9 mouse cellular contexts compared by ENCODE assay signal in genomic region chr2:164744987-164745386, GRCm38 (mm10). TPM values are rescaled to one million over a fixed set of nuclear protein-coding genes. Genes with fewer than 3 reads are reported as not detected.
DNase-seq lines count a peak whose midpoint lies in the region; ATAC-seq and TF ChIP-seq lines count a peak whose summit lies in the region.
"Had no signal": no experiment of that assay in that cellular context is flagged by ENCODE, and none has a peak within 500 bp of the region (broad histone marks: within the 10 kb centered on the region; RNA-seq: fewer than 3 reads in every experiment).

No protein-coding gene starts in this region.

- peak overlapping the region; percentile 99 for H3K4me3 ChIP-seq in lung, adult 2 months (replicated peaks; ENCODE audit: extremely low read depth, low read depth, low read length)
- H3K4me3 ChIP-seq in embryonic facial prominence, embryonic 15.5 days (replicated peaks) = peak overlapping the region; percentile 95
- H3K4me3 ChIP-seq in limb, embryonic 10.5 days = peak overlapping the region; percentile 96
- H3K4me3 ChIP-seq in neural tube, embryonic 13.5 days = peak overlapping the region; percentile 72

- H3K4me1 ChIP-seq in lung, adult 2 months (ENCODE audit: control insufficient read depth, insufficient read depth, low read length) = peaks cover 5% of the 10 kb centered on the region
- peaks cover 21% of the 10 kb centered on the region for H3K4me1 ChIP-seq in embryonic facial prominence, embryonic 15.5 days
- H3K4me1 ChIP-seq in limb, embryonic 10.5 days = peaks cover 22% of the 10 kb centered on the region
- H3K4me1 ChIP-seq in neural tube, embryonic 13.5 days (replicated peaks) = peaks cover 33% of the 10 kb centered on the region

- ATAC-seq in embryonic facial prominence, embryonic 15.5 days (ENCODE audit: insufficient number of reproducible peaks, low FRiP score, low TSS enrichment, low read depth) = no peak
- ATAC-seq in neural tube, embryonic 13.5 days (ENCODE audit: low read depth) = no peak
- no peak for ATAC-seq in cerebellum, adult (ENCODE audit: insufficient number of reproducible peaks, low FRiP score, low TSS enrichment)

- peak overlapping the region; percentile 78 for H3K4me2 ChIP-seq in embryonic facial prominence, embryonic 15.5 days (replicated peaks)
- H3K4me2 ChIP-seq in neural tube, embryonic 13.5 days = peak overlapping the region; percentile 73

- peak overlapping the region; percentile 88; the same call in 1 of the 2 replicates for H3K9ac ChIP-seq in embryonic facial prominence, embryonic 15.5 days
- peak overlapping the region; percentile 89 for H3K9ac ChIP-seq in neural tube, embryonic 13.5 days

- WGBS in lung, adult 2 months = 58% methylated on average over 13 of the region's 13 CpGs
- WGBS in embryonic facial prominence, embryonic 15.5 days = 71% methylated on average over 13 of the region's 13 CpGs
- 74% methylated on average over 13 of the region's 13 CpGs for WGBS in limb, embryonic 10.5 days
- 75% methylated on average over 13 of the region's 13 CpGs for WGBS in neural tube, embryonic 13.5 days

- no peak for TF ChIP-seq CTCF in lung, adult 2 months (IDR thresholded peaks at IDR 0.05; ENCODE audit: insufficient read depth, low read length)

- no peaks in the 10 kb centered on the region for H3K27me3 ChIP-seq in embryonic facial prominence, embryonic 15.5 days
- no peaks in the 10 kb centered on the region for H3K27me3 ChIP-seq in limb, embryonic 10.5 days (ENCODE audit: low read depth, poor library complexity, severe bottlenecking)
- no peaks in the 10 kb centered on the region; the same call in 1 of the 2 replicates for H3K27me3 ChIP-seq in neural tube, embryonic 13.5 days

- no peaks in the 10 kb centered on the region for H3K9me3 ChIP-seq in embryonic facial prominence, embryonic 15.5 days (replicated peaks)
- no peaks in the 10 kb centered on the region for H3K9me3 ChIP-seq in limb, embryonic 10.5 days (replicated peaks)
- H3K9me3 ChIP-seq in neural tube, embryonic 13.5 days = no peaks in the 10 kb centered on the region

- no peak overlapping the region for H3K27ac ChIP-seq in embryonic facial prominence, embryonic 15.5 days (replicated peaks)
- no peak overlapping the region for H3K27ac ChIP-seq in limb, embryonic 10.5 days
- H3K27ac ChIP-seq in neural tube, embryonic 13.5 days (replicated peaks) = no peak overlapping the region

- H3K36me3 ChIP-seq in embryonic facial prominence, embryonic 15.5 days = peaks cover 22% of the 10 kb centered on the region
- peaks cover 27% of the 10 kb centered on the region for H3K36me3 ChIP-seq in limb, embryonic 10.5 days
- H3K36me3 ChIP-seq in neural tube, embryonic 13.5 days = peaks cover 25% of the 10 kb centered on the region

- no peak for TF ChIP-seq POLR2A in lung, adult 2 months (IDR thresholded peaks at IDR 0.05; ENCODE audit: borderline replicate concordance, extremely low read depth, low read depth, low read length)

- DNase-seq in lung, adult 2 months = no peak
- no peak for DNase-seq in lung, adult 18-20 months
- no peak for DNase-seq in limb, embryonic 10.5 days (ENCODE audit: low spot score)
- DNase-seq in cerebellum, adult 9-11 months = no peak
- no peak for DNase-seq in layer of hippocampus, postnatal 25 days (ENCODE audit: extremely low spot score in 1 of 2, low spot score in 1 of 2)

RNA-seq across cellular contexts. Expression of gene Wfdc3, which starts 0.7 kb away (rescaled TPM):
- polyA plus RNA-seq in lung, adult 2 months (2012; rRNA removed) = 1.3 and 2.3 TPM in 2 replicates
- polyA plus RNA-seq in embryonic facial prominence, embryonic 15.5 days (2015; fragmentation: Nextera tagmentation; extraction: Ambion mirVana) = 2.2 and 3.2 TPM in 2 replicates
- 0.95 and 0.98 TPM in 2 replicates for polyA plus RNA-seq in limb, embryonic 10.5 days (2016; fragmentation: Nextera tagmentation; extraction: Ambion mirVana)
- polyA plus RNA-seq in neural tube, embryonic 13.5 days (2015; fragmentation: Nextera tagmentation; extraction: Ambion mirVana) = 1.0 and 1.2 TPM in 2 replicates
- 1 to 10 TPM in 1 of 2 experiments, under 1 TPM in 1; 0.89 to 1.0 TPM for total RNA-seq in layer of hippocampus, postnatal 25 days (2021)

RNA-seq across cellular contexts. Expression of gene Dnttip1, which starts 0.8 kb away (rescaled TPM):
- polyA plus RNA-seq in lung, adult 2 months (2012; rRNA removed) = 25.5 and 63.1 TPM in 2 replicates
- 66.3 and 67.5 TPM in 2 replicates for polyA plus RNA-seq in embryonic facial prominence, embryonic 15.5 days (2015; fragmentation: Nextera tagmentation; extraction: Ambion mirVana)
- 93.1 and 93.2 TPM in 2 replicates for polyA plus RNA-seq in limb, embryonic 10.5 days (2016; fragmentation: Nextera tagmentation; extraction: Ambion mirVana)
- polyA plus RNA-seq in neural tube, embryonic 13.5 days (2015; fragmentation: Nextera tagmentation; extraction: Ambion mirVana) = 67.1 and 71.4 TPM in 2 replicates
- total RNA-seq in layer of hippocampus, postnatal 25 days (2021) = 10 to 100 TPM; 37.0 TPM

RNA-seq across cellular contexts. Expression of gene Ube2c, which starts 24.7 kb away (rescaled TPM):
- 6.2 and 9.7 TPM in 2 replicates for polyA plus RNA-seq in lung, adult 2 months (2012; rRNA removed)
- polyA plus RNA-seq in embryonic facial prominence, embryonic 15.5 days (2015; fragmentation: Nextera tagmentation; extraction: Ambion mirVana) = 297 and 302 TPM in 2 replicates
- polyA plus RNA-seq in limb, embryonic 10.5 days (2016; fragmentation: Nextera tagmentation; extraction: Ambion mirVana) = 607 and 617 TPM in 2 replicates
- 80.8 and 108 TPM in 2 replicates for polyA plus RNA-seq in neural tube, embryonic 13.5 days (2015; fragmentation: Nextera tagmentation; extraction: Ambion mirVana)
- 1 to 10 TPM in 1 of 2 experiments, not detected in 1; 1.2 TPM for total RNA-seq in layer of hippocampus, postnatal 25 days (2021)

RNA-seq across cellular contexts. Expression of gene Spint5, which starts 29.9 kb away (rescaled TPM):
- not detected in 2 replicates for polyA plus RNA-seq in lung, adult 2 months (2012; rRNA removed)
- polyA plus RNA-seq in embryonic facial prominence, embryonic 15.5 days (2015; fragmentation: Nextera tagmentation; extraction: Ambion mirVana) = not detected in 2 replicates
- polyA plus RNA-seq in limb, embryonic 10.5 days (2016; fragmentation: Nextera tagmentation; extraction: Ambion mirVana) = not detected in 2 replicates
- not detected in 2 replicates for polyA plus RNA-seq in neural tube, embryonic 13.5 days (2015; fragmentation: Nextera tagmentation; extraction: Ambion mirVana)
- total RNA-seq in layer of hippocampus, postnatal 25 days (2021) = not detected
- total RNA-seq: left cerebral cortex, postnatal 14 days had no signal

RNA-seq across cellular contexts. Expression of gene Tnnc2, which starts 34.8 kb away (rescaled TPM):
- 237 TPM in 1 of 2 replicates, not detected in the other for polyA plus RNA-seq in lung, adult 2 months (2012; rRNA removed)
- polyA plus RNA-seq in embryonic facial prominence, embryonic 15.5 days (2015; fragmentation: Nextera tagmentation; extraction: Ambion mirVana) = 383 and 528 TPM in 2 replicates
- 0.79 and 1.3 TPM in 2 replicates for polyA plus RNA-seq in limb, embryonic 10.5 days (2016; fragmentation: Nextera tagmentation; extraction: Ambion mirVana)
- 9.3 and 25.7 TPM in 2 replicates for polyA plus RNA-seq in neural tube, embryonic 13.5 days (2015; fragmentation: Nextera tagmentation; extraction: Ambion mirVana)
- total RNA-seq in layer of hippocampus, postnatal 25 days (2021) = not detected
